Mouse (Mus musculus): Measurements from ENCODE around the gene Cirbp. TPM values are rescaled to one million over a fixed set of nuclear protein-coding genes. Genes with fewer than 3 reads are reported as not detected.
A peak's percentile ranks its signal among the peaks of the same experiment; 100 is the strongest.
"Not testable (repeated sequence)": the region's sequence is repeated elsewhere in the genome, so short reads cannot be mapped to it uniquely, and the experiment has no call there.

The Cirbp gene
- polyA plus RNA-seq, 1 experiment from 2014 or later = 86.7 TPM

DNA sequence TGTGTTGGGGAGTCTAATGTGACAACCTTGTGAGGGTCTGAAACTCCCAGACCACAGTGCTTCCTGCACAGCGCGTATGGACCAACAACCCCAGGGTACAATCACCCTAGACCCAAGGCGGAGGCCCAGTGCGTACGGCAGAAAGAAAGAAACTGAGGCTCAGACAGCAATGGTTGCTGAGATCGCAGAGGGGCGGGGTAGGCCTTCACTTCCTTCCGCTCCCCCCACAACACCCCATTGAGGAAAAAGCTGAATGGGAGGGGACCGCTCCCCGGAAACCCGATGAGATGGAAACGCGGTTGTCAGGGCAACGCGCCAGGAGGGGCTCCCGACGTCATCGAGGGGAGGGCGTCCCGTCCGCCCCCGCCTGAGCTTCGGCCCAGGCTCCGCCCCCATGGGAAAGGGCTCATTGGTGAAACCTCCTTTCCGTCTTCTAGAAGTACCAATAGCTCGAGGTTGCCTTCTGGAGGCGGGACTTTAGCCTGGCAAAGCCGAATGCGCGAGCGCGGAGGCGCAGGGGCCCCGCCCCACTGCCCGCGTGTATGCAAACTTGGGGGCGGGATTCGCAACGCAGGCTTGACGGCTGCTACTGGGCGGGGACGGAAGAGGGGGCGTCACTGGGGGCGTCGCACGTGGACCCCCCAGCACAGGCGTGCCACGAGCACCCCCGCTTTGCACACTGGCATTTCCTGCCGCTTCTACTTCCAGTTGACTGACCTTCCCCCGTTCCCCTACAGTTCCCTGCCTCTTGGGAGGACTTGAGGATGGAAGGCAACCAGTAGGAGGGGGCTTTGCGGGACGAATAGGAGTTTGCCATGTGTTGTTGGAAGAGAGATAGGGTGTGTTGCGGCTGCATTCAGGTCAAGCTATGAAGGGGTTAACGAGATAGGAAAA, 6.0 kb upstream of the Cirbp start:
- peak overlapping the region; percentile 98 for H3K27ac ChIP-seq
- peak overlapping the region; percentile 69 for H3K4me2 ChIP-seq
- under 1% methylated on average over 55 of the region's 55 CpGs for WGBS
- no peaks in the 10 kb centered on the region for H3K9me3 ChIP-seq (replicated peaks)
- H3K9ac ChIP-seq = peak overlapping the region; percentile 35; the same call in 1 of the 2 replicates
- ATAC-seq (replicated peaks; ENCODE audit: insufficient number of reproducible peaks, insufficient read depth, low FRiP score, low read depth) = peak; percentile 82
- H3K27me3 ChIP-seq = no peaks in the 10 kb centered on the region
- peaks cover 96% of the 10 kb centered on the region for H3K4me1 ChIP-seq (replicated peaks)
- peaks cover 27% of the 10 kb centered on the region for H3K36me3 ChIP-seq
- H3K4me3 ChIP-seq = peak overlapping the region; percentile 47

DNA sequence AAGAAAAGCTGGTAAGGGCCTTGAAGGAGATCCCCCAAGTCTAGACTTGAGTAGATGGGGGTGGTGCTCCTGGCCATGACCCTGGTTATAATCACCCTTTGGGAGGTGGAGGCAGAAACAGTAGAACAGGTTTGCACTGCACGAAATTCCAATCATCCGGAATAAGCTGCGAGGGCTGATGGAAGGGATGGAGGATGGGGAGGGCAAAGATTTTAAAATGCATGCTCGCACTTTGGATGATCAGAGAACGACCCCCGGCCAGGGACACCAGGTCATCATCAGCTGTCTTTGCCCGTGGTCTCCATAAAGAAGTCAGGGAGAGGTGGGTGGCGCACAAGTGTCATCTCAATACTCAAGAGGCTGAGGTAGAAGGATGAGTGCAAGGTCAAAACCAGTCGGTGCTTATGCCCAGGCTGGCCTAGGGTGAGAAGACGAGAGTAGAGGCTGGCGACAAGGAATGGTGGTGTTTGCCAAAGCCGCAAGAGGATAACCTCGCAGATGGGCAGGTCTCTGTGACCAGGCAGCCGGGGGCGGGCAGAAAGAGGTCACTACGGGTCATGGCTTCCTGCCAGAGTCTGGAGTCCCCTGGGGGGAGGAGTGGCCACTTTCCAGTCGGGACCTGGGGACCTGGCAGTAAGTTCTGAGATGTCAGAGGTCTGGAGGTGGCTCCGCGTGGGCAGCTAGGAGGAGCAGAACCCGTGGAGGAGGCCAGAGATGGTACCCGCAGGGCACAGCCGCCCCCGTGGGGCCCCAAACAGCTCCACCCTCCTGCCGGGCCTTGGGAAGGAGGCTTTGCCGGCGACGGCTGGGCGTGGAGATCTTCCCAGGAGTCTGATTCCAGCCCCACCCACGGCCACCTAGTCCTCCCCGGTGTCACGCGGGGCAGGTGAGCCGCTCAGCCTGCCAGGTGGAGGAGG, 5.1 kb upstream of the Cirbp start:
- H3K4me3 ChIP-seq = peak overlapping the region; percentile 47
- H3K9me3 ChIP-seq (replicated peaks) = no peaks in the 10 kb centered on the region
- peak overlapping the region; percentile 60 for H3K9ac ChIP-seq
- H3K4me1 ChIP-seq (replicated peaks) = peaks cover 94% of the 10 kb centered on the region
- H3K27me3 ChIP-seq = no peaks in the 10 kb centered on the region
- peak overlapping the region; percentile 69 for H3K4me2 ChIP-seq
- H3K36me3 ChIP-seq = peaks cover 18% of the 10 kb centered on the region
- WGBS = 2% methylated on average over 33 of the region's 33 CpGs
- H3K27ac ChIP-seq = peak overlapping the region; percentile 98
- ATAC-seq (replicated peaks; ENCODE audit: insufficient number of reproducible peaks, insufficient read depth, low FRiP score, low read depth) = no peak

DNA sequence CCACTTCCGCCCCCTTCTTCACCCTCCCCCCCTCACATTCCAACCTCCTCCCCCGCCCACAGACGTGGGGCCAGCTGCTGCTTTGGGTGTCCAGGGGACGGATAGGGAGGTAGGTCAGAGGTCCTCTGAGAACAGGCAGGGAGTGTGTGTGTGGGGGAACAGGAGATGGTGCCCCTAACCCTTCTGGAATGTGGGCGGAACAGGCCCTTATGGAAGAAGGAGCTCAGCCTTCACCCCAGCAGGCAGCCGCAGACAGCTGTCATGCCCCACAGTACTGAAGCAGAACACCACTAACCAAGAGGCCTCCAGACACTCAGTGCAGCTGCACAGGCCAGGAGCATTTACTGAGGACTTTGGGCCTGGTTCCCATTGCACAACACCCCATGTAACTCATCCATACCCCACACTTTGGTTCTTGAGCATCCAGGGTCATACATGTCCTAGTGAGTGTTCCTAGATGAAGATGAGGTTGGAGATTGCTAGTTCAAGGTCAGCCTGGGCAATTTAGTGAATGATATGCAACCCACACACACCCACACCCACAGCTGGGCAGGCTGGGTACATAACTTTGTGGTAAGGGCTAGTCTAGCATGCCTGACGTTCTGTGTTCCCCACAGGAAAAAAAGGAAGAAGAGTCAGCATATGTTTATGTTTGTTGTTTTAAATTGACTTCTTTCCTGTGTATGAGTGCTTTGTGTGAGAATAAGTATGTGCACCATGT, 4.1 kb upstream of the Cirbp start:
- 8% methylated on average over 7 of the region's 7 CpGs for WGBS
- H3K27ac ChIP-seq = peak overlapping the region; percentile 98
- H3K4me3 ChIP-seq = peak overlapping the region; percentile 47
- peaks cover 92% of the 10 kb centered on the region for H3K4me1 ChIP-seq (replicated peaks)
- H3K9me3 ChIP-seq (replicated peaks) = no peaks in the 10 kb centered on the region
- ATAC-seq (replicated peaks; ENCODE audit: insufficient number of reproducible peaks, insufficient read depth, low FRiP score, low read depth) = no peak; the same call in 1 of the 2 replicates
- peak overlapping the region; percentile 60; the same call in 1 of the 2 replicates for H3K9ac ChIP-seq
- H3K36me3 ChIP-seq = peaks cover 8% of the 10 kb centered on the region
- peak overlapping the region; percentile 69 for H3K4me2 ChIP-seq
- H3K27me3 ChIP-seq = no peaks in the 10 kb centered on the region

DNA sequence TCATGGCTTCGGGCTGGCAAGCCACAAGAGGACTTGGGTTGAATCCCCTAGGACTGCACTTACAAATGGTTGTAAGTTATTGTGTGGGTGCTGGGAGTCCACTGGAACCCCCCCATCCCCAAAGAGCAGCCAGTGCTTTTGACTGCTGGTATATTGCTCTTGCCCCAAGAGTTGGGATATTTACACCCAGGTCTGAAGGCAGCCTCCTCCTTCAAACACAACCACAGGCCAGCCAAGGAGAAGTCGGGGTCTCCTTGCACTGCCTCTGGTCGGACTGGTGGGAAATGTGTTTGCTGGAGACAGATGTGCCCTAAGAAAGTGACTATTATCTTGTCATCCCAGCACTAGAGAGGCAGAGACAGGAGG, 3.6 kb upstream of the Cirbp start:
- ATAC-seq (replicated peaks; ENCODE audit: insufficient number of reproducible peaks, insufficient read depth, low FRiP score, low read depth) = no peak
- WGBS = 77% methylated on average over 3 of the region's 3 CpGs
- no peaks in the 10 kb centered on the region for H3K9me3 ChIP-seq (replicated peaks)
- 0 out of 2 replicates have a peak overlapping the region, but pooled peaks have one; percentile 47 for H3K4me3 ChIP-seq
- H3K4me1 ChIP-seq (replicated peaks) = peaks cover 92% of the 10 kb centered on the region
- no peaks in the 10 kb centered on the region for H3K27me3 ChIP-seq
- H3K4me2 ChIP-seq = no peak overlapping the region
- H3K36me3 ChIP-seq = 0 out of 2 replicates have a peak, but pooled peaks cover 3% of the 10 kb centered on the region
- H3K9ac ChIP-seq = no peak overlapping the region
- H3K27ac ChIP-seq = peak overlapping the region; percentile 98

DNA sequence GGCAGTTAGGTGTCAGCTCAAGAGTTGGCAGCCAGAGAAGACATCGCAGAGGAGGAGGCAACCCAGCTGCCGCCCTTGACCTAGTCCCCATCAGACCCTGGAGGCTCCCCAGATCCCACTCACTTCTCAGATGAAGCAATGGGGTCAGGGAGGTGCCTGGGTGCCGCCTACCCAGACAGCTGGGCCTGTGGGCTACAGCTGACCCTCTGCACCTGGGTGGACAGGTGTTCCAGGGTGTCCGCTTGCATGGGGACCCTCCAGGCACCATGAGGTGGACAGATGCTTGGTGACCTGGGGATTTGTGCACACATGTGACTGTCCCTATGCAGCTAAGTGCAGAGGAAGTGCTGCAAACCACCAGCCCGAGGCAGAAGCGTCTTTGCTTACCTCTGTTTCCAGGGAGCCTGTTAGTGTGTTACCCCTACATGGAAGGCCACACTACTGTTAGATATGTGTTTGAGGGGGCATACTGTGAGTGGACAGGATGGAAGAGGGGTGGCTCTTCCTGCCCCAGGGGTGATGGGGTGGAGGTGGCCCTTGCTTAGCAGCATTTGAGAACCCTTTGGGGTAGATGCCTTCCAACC, 3.0 kb upstream of the Cirbp start:
- Histone ChIP-seq H3K9ac (no peak overlapping the region), H3K4me1 (replicated peaks) (peaks cover 87% of the 10 kb centered on the region), H3K27ac (peak overlapping the region; percentile 98; the same call in 1 of the 2 replicates), H3K4me3 (no peak overlapping the region), H3K27me3 (no peaks in the 10 kb centered on the region), H3K36me3 (no peaks in the 10 kb centered on the region), H3K4me2 (no peak overlapping the region), H3K9me3 (replicated peaks) (no peaks in the 10 kb centered on the region)
- 73% methylated on average over 6 of the region's 6 CpGs for WGBS
- ATAC-seq (replicated peaks; ENCODE audit: insufficient number of reproducible peaks, insufficient read depth, low FRiP score, low read depth) = no peak

DNA sequence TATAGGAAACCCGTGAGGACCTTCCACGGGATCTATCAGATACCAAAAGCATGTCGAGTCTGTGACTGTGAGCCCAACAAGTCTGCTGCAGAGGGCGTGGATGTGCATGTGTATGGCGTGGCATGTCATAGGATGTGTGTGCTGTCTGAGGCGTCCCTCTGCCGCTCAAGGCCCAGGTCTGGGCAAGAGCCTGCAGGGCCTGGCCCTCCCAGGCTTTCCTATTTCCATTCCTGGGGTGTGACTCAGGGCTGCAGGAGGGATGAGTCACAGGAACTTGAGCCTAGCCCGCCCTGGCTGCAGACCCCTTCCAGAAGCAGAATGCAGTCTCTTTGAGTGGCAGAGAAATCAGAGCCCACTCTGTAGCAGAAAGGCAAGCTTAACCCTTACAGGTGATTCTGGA, 2.1 kb upstream of the Cirbp start:
- ATAC-seq (replicated peaks; ENCODE audit: insufficient number of reproducible peaks, insufficient read depth, low FRiP score, low read depth) = no peak
- peak overlapping the region; percentile 32; the same call in 1 of the 2 replicates for H3K27ac ChIP-seq
- H3K9ac ChIP-seq = no peak overlapping the region; the same call in 1 of the 2 replicates
- 40% methylated on average over 8 of the region's 8 CpGs for WGBS
- peaks cover 81% of the 10 kb centered on the region for H3K4me1 ChIP-seq (replicated peaks)
- no peaks in the 10 kb centered on the region for H3K9me3 ChIP-seq (replicated peaks)
- H3K27me3 ChIP-seq = no peaks in the 10 kb centered on the region
- H3K36me3 ChIP-seq = no peaks in the 10 kb centered on the region
- H3K4me3 ChIP-seq = no peak overlapping the region
- H3K4me2 ChIP-seq = peak overlapping the region; percentile 91

DNA sequence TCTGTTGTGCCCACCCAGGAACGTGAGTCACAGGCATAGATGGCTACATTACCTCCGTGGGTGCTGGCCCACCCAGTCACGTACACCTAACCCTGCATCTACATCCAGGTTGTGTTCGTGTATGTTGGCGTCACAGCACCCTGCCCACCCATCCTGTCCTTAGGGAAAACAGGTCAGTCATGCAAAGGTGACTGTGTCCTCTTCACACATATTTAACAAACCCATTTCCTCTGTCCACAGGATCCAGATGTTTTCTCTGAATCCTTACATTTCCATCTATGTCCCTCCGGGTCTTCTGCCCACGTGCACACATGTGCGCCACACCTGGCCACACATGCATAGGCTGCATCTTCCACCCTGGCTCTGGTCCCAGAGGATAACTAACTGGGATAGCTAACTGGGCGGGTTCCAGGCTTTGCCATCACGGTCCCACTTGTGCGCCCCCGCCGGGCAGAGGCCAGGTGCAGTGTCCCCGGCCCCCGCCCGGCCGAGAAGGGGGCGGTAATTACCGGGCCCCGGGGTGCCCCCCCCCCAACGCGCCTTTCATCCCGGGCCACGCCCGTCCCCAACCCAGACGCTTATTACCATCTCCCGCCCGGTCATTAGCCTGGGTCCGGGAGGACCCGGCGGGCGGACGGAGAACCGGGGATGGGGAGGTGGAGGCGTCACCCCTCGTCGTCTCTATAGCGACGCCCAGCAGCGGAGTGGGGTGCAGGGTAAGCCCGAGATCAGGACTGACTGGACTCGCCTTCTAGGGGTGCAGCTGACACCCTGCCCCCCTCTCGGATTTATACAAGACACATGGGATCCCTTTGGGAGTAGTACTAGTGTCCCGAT, 1.4 kb upstream of the Cirbp start:
- 8% methylated on average over 44 of the region's 44 CpGs for WGBS
- peak overlapping the region; percentile 73 for H3K27ac ChIP-seq
- peak overlapping the region; percentile 50 for H3K4me3 ChIP-seq
- peaks cover 81% of the 10 kb centered on the region for H3K4me1 ChIP-seq (replicated peaks)
- H3K27me3 ChIP-seq = no peaks in the 10 kb centered on the region
- peak overlapping the region; percentile 57 for H3K9ac ChIP-seq
- H3K9me3 ChIP-seq (replicated peaks) = no peaks in the 10 kb centered on the region
- peak overlapping the region; percentile 91 for H3K4me2 ChIP-seq
- no peak for ATAC-seq (replicated peaks; ENCODE audit: insufficient number of reproducible peaks, insufficient read depth, low FRiP score, low read depth)
- no peaks in the 10 kb centered on the region for H3K36me3 ChIP-seq

DNA sequence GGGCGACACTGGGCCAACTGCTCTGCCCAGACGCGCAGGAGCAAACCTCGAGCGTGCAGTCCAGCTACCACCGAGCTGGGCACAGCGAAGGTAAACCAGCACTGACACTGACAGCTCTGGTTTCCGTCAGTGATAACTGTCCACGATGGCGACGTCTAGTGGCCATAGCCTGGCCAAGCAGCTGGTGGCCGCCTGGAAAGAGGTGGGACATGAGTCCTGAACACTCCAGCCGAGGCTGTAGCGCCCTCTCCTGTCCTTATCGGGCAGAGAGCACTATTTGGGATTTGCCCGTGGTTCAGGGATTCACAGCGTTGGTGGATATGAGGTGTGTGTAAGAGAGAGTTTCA, 814 bp upstream of the Cirbp start:
- ATAC-seq (replicated peaks; ENCODE audit: insufficient number of reproducible peaks, insufficient read depth, low FRiP score, low read depth) = peak; percentile 25
- peak overlapping the region; percentile 57 for H3K9ac ChIP-seq
- peak overlapping the region; percentile 91 for H3K4me2 ChIP-seq
- H3K9me3 ChIP-seq (replicated peaks) = no peaks in the 10 kb centered on the region
- peaks cover 3% of the 10 kb centered on the region for H3K36me3 ChIP-seq
- peak overlapping the region; percentile 99 for H3K27ac ChIP-seq
- WGBS = under 1% methylated on average over 17 of the region's 17 CpGs
- H3K4me3 ChIP-seq = peak overlapping the region; percentile 50
- H3K4me1 ChIP-seq (replicated peaks) = peaks cover 83% of the 10 kb centered on the region
- no peaks in the 10 kb centered on the region for H3K27me3 ChIP-seq

DNA sequence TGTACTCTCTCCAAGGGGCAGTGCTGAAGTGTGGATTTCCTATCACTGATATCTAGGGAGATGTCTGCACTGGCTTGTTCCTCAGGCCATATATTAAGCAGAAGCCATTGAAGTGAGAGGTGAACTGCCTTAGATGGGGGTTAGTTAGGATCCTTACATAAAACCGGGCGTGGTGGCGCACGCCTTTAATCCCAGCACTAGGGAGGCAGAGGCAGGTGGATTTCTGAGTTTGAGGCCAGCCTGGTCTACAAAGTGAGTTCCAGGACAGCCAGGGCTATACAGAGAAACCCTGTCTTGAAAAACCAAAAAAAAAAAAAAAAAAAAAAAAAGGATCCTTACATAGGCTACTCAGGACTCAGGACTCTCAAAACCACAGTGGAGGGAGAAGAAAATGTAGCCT, 351 bp downstream of the Cirbp start:
- H3K4me2 ChIP-seq = peak overlapping the region; percentile 91
- H3K4me3 ChIP-seq; H3K9me3 ChIP-seq (replicated peaks); H3K27me3 ChIP-seq; ATAC-seq (replicated peaks; ENCODE audit: insufficient number of reproducible peaks, insufficient read depth, low FRiP score, low read depth): not testable (repeated sequence)
- peaks cover 73% of the 10 kb centered on the region for H3K4me1 ChIP-seq (replicated peaks)
- peaks cover 14% of the 10 kb centered on the region for H3K36me3 ChIP-seq
- WGBS = 77% methylated on average over 4 of the region's 4 CpGs
- H3K9ac ChIP-seq = peak overlapping the region; percentile 40; the same call in 1 of the 2 replicates
- H3K27ac ChIP-seq = peak overlapping the region; percentile 99

All from heart, embryonic 15.5 days (tissue).